Mouse (Mus musculus) megakaryocyte, embryonic 14.5 days (primary cell): ENCODE results near the gene Hebp1.

Source experiments
- FLI1 ChIP-seq: IDR thresholded peaks from 2 replicates; pipeline ENCODE4 v1.6.1; 2012; ENCODE audit warnings: low read length, inconsistent platforms, mixed read lengths
- GATA1 ChIP-seq: IDR thresholded peaks from 3 replicates; pipeline ENCODE4 v1.6.1; 2012; ENCODE audit warnings: mixed read lengths, low read length, inconsistent platforms, borderline replicate concordance

- TF ChIP-seq GATA1 (no peak), FLI1 (no peak)
Measured at GRCm38 (mm10) chr6:135145976-135146375, 51.8 kb downstream of the Hebp1 start.
